Mouse (Mus musculus) kidney, adult 2 months (tissue): ENCODE measurements at regions not wholly inside any gene's neighbourhood (a gene's known extent, or its start where the extent isn't known, plus 50 kb on each side); places are given as distances from the start of the nearest gene placed in this dataset.
A peak's percentile ranks its signal among the peaks of the same experiment; 100 is the strongest.

Experiments used
- DNase-seq: peaks from one replicate; pipeline ENCODE4 v3.0.0; 2021
- H3K27ac ChIP-seq: fragments of 200-500 bp; 2 replicates; pipeline ENCODE4 v1.5.1; 2012; ENCODE audit warnings: low read depth, low read length, control low read depth, inconsistent platforms; ENCODE audit not compliant: insufficient read depth
- H3K27me3 ChIP-seq: fragments of 200-500 bp; replicated peaks from 2 replicates; pipeline ENCODE4 v1.6.1; 2012; ENCODE audit warnings: mild to moderate bottlenecking, moderate library complexity, low read length, inconsistent platforms; ENCODE audit not compliant: control insufficient read depth, insufficient read depth
- H3K36me3 ChIP-seq: fragments of 200-500 bp; 2 replicates; pipeline ENCODE4 v1.6.1; 2012; ENCODE audit warnings: mild to moderate bottlenecking, moderate library complexity, low read length, inconsistent platforms; ENCODE audit not compliant: control insufficient read depth, insufficient read depth
- H3K4me1 ChIP-seq: fragments of 200-500 bp; 2 replicates; pipeline ENCODE4 v1.6.1; 2011; ENCODE audit warnings: low read length; ENCODE audit not compliant: control insufficient read depth, insufficient read depth
- H3K4me3 ChIP-seq: fragments of 200-500 bp; 2 replicates; pipeline ENCODE4 v1.5.1; 2011; ENCODE audit warnings: mild to moderate bottlenecking, low read depth, low read length, control low read depth; ENCODE audit not compliant: insufficient read depth
- CTCF ChIP-seq: fragments of 200-500 bp; conservative IDR thresholded peaks from 2 replicates; pipeline ENCODE4 v1.5.1; 2011; ENCODE audit warnings: low read depth, mild to moderate bottlenecking, control low read depth, low read length, moderate library complexity, mixed read lengths; ENCODE audit not compliant: insufficient read depth, insufficient read length
- POLR2A ChIP-seq: fragments of 200-500 bp; IDR thresholded peaks from one replicate; pipeline ENCODE4 v1.6.1; 2011; ENCODE audit warnings: low read depth, low read length, control low read depth
- WGBS: fragments of 180-500 bp; shearing (Covaris S2); methylation state at CpG from one replicate; pipeline ENCODE4 v1.1.7; 2018; 5-methylcytosine and 5-hydroxymethylcytosine counted together

- no peak overlapping the region for H3K4me3 ChIP-seq
- peak overlapping the region; percentile 62 for H3K27ac ChIP-seq
- WGBS: 27% methylated on average over 9 of the region's 9 CpGs
- peak; percentile 94 for DNase-seq
- TF ChIP-seq CTCF (no peak), POLR2A (no peak)
- H3K36me3 ChIP-seq: no peaks in the 10 kb centered on the region
- H3K4me1 ChIP-seq: peaks cover 9% of the 10 kb centered on the region
- no peaks in the 10 kb centered on the region for H3K27me3 ChIP-seq
These were observed 142.9 kb upstream of the Plekha5 start for GRCm38 (mm10) chr6:140280817-140281475.

DNA sequence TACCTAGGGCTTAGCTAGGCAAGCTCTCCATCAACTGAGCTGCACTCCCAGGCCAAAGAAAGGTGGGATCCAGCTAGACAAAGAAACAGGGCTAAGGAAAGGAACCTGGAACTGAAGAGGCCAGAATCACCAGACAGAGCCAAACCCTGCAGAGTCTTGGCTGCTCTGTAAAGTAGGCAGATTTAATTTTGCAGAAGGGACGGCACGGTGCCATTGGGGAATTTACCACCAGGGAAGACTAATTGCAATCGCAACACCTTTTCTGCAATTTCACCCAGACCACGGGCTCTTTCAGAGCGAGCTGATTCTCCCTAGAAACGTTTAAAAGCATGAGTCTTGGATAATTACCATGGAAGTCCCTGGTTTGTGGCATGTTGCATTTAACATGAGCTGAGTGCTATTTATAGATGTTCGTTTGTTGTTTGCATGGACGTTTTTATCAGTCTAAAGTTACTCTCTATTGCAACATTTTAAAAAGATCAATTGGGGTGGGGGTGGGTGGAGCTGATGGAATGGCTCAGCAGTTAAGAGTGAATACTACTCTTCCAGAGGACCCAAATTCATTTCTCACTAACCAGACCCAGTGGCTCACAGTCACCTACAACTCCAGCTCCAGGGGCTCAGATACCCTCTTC is 144.0 kb upstream of the Plekha5 start:
- no peak for TF ChIP-seq CTCF
- TF ChIP-seq POLR2A: no peak
- DNase-seq: no peak
- Histone ChIP-seq H3K4me1 (peaks cover 9% of the 10 kb centered on the region), H3K27me3 (no peaks in the 10 kb centered on the region), H3K36me3 (no peaks in the 10 kb centered on the region), H3K4me3 (no peak overlapping the region), H3K27ac (no peak overlapping the region)
- 78% methylated on average over 8 of the region's 8 CpGs for WGBS

GRCm38 (mm10) chr6:140278750-140279149 is 145.1 kb upstream of the Plekha5 start:
- Histone ChIP-seq H3K4me1 (peaks cover 9% of the 10 kb centered on the region), H3K4me3 (no peak overlapping the region), H3K36me3 (no peaks in the 10 kb centered on the region), H3K27ac (no peak overlapping the region), H3K27me3 (no peaks in the 10 kb centered on the region)
- no peak for TF ChIP-seq CTCF
- no peak for TF ChIP-seq POLR2A
- DNase-seq: no peak
- 32% methylated on average over 5 of the region's 5 CpGs for WGBS

- no peaks in the 10 kb centered on the region for H3K27me3 ChIP-seq
- WGBS: 92% methylated on average over 6 of the region's 6 CpGs
- no peak for DNase-seq
- H3K36me3 ChIP-seq: no peaks in the 10 kb centered on the region
- H3K4me3 ChIP-seq: no peak overlapping the region
- TF ChIP-seq POLR2A: no peak
- no peak for TF ChIP-seq CTCF
- no peaks in the 10 kb centered on the region; the same call in 1 of the 2 replicates for H3K4me1 ChIP-seq
- no peak overlapping the region for H3K27ac ChIP-seq
These were observed 153.3 kb upstream of the Plekha5 start for GRCm38 (mm10) chr6:140270592-140270991.

GRCm38 (mm10) chr6:140268315-140269070 is 155.4 kb upstream of the Plekha5 start:
- no peak overlapping the region for H3K4me3 ChIP-seq
- DNase-seq: no peak
- TF ChIP-seq CTCF: no peak
- H3K36me3 ChIP-seq: no peaks in the 10 kb centered on the region
- 67% methylated on average over 11 of the region's 11 CpGs for WGBS
- no peak overlapping the region for H3K27ac ChIP-seq
- H3K4me1 ChIP-seq: no peaks in the 10 kb centered on the region
- no peaks in the 10 kb centered on the region for H3K27me3 ChIP-seq

DNA sequence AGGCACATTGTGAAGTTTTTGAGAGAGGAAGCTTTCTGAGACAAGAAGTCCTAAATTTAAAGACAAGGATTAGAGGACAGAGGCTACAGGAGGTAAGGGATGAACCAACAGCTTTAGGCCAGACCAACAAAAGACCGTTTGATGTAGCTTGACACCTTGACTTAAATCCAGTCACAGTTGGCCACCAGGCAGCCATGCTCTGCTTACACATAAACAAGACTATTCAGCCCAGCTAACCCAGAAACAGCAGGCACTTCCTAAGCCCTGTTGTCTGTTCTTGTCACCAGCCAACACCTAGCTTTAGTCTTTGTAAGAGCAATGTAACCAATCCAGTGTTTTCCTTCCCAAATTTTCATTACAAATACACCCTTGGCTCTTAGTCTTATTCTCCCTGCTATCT is 159.9 kb upstream of the Plekha5 start:
- no peak overlapping the region for H3K27ac ChIP-seq
- no peaks in the 10 kb centered on the region for H3K4me1 ChIP-seq
- H3K36me3 ChIP-seq: no peaks in the 10 kb centered on the region
- 49% methylated on average over 1 of the region's 1 CpGs for WGBS
- no peaks in the 10 kb centered on the region for H3K27me3 ChIP-seq
- H3K4me3 ChIP-seq: no peak overlapping the region
- DNase-seq: no peak
- TF ChIP-seq POLR2A (no peak), CTCF (no peak)

DNA sequence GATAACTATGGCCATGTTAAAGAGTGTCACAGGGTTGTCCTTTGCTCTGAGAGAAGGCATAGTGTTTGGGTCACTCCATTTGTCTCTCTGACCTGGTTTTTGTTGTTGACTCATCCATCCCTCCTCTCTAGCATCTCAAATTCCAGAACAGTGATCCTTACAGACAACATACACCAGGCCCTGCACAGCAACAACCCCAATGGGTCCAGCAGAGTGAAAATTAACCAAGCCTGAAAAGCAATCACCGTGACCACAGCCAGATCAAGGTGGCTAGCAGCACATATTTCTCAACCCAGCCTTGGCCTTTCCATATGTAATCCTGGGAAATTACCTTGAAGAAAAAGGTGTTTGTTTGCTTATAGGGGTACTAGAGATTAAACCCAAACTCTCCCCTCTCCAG is 162.0 kb upstream of the Plekha5 start:
- no peak overlapping the region for H3K27ac ChIP-seq
- 62% methylated on average over 1 of the region's 1 CpGs for WGBS
- no peaks in the 10 kb centered on the region for H3K36me3 ChIP-seq
- H3K4me3 ChIP-seq: no peak overlapping the region
- H3K4me1 ChIP-seq: no peaks in the 10 kb centered on the region
- DNase-seq: peak; percentile 67
- no peak for TF ChIP-seq CTCF
- TF ChIP-seq POLR2A: no peak
- no peaks in the 10 kb centered on the region for H3K27me3 ChIP-seq
